Mouse (Mus musculus): ENCODE results near the gene Rpa2. TPM values are rescaled to one million over a fixed set of nuclear protein-coding genes. Genes with fewer than 3 reads are reported as not detected.

Rpa2 gene
- polyA plus RNA-seq, 1 experiment from 2014 or later: 143 TPM

DNA sequence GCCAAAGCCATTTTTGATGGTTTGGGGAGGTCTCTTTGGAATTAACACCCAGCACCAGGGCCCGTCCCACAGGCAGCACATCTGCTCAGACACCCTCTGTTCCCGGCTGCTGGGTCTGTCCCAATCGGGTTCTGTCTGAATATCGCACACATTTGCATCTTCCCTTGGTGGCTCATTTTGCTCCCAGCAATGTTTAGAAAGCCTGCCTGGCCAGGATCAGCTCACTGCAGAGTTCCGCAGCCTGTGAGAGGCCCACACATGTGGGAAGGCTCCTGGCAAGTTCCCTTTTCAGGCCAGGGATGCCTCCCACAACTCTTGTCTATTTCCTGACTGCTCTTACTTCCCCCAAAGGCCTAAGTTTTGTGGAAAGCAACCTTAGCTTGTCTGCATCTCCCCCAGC is 41.5 kb downstream of the Rpa2 start:
- Histone ChIP-seq H3K4me2 (no peak overlapping the region), H3K4me3 (replicated peaks) (no peak overlapping the region), H3K36me3 (replicated peaks) (no peaks in the 10 kb centered on the region), H3K9ac (no peak overlapping the region), H3K27ac (no peak overlapping the region), H3K4me1 (no peaks in the 10 kb centered on the region), H3K27me3 (no peaks in the 10 kb centered on the region), H3K9me3 (peaks cover 4% of the 10 kb centered on the region; the same call in 1 of the 2 replicates)
- no peak for ATAC-seq (ENCODE audit: low FRiP score)
- 87% methylated on average over 5 of the region's 5 CpGs for WGBS

DNA sequence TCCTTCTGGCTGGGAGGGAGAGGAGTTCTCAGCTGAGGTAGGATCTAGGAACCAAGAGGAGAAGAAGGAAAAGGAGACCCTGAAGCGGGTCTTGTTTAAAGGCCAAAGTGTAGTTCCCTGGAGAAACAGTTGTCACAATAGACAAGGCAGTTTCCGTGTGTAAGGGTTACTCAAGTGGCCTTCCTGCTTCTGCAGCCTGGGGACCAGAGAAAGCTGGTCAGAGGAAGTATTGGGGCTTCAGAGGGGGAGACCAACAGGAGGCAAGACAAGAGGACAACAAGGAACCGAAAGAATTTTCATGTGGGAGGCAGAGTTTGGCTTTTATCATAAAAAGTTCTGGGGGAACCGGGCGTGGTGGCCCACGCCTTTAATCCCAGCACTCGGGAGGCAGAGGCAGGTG is 48.3 kb downstream of the Rpa2 start:
- ATAC-seq (ENCODE audit: low FRiP score): no peak
- Histone ChIP-seq H3K4me1 (no peaks in the 10 kb centered on the region), H3K36me3 (replicated peaks) (no peaks in the 10 kb centered on the region), H3K4me2 (no peak overlapping the region), H3K9me3 (peaks cover 13% of the 10 kb centered on the region; the same call in 1 of the 2 replicates), H3K27ac (no peak overlapping the region), H3K4me3 (replicated peaks) (no peak overlapping the region), H3K27me3 (no peaks in the 10 kb centered on the region), H3K9ac (no peak overlapping the region)
- 90% methylated on average over 7 of the region's 7 CpGs for WGBS

- no peaks in the 10 kb centered on the region for H3K36me3 ChIP-seq (replicated peaks)
- ATAC-seq (ENCODE audit: low FRiP score): no peak
- H3K27me3 ChIP-seq: no peaks in the 10 kb centered on the region
- 77% methylated on average over 2 of the region's 2 CpGs for WGBS
- no peak overlapping the region for H3K9ac ChIP-seq
- peaks cover 13% of the 10 kb centered on the region; the same call in 1 of the 2 replicates for H3K9me3 ChIP-seq
- H3K27ac ChIP-seq: no peak overlapping the region
- no peak overlapping the region for H3K4me3 ChIP-seq (replicated peaks)
- no peak overlapping the region for H3K4me2 ChIP-seq
- no peaks in the 10 kb centered on the region for H3K4me1 ChIP-seq
Measured at GRCm38 (mm10) chr4:132816855-132817254, 48.7 kb downstream of the Rpa2 start.

- WGBS: 56% methylated on average over 2 of the region's 2 CpGs
- Histone ChIP-seq H3K36me3 (replicated peaks) (no peaks in the 10 kb centered on the region), H3K4me3 (replicated peaks) (no peak overlapping the region), H3K27me3 (no peaks in the 10 kb centered on the region), H3K9ac (no peak overlapping the region), H3K27ac (no peak overlapping the region), H3K4me2 (no peak overlapping the region), H3K4me1 (no peaks in the 10 kb centered on the region), H3K9me3 (peaks cover 13% of the 10 kb centered on the region; the same call in 1 of the 2 replicates)
- ATAC-seq (ENCODE audit: low FRiP score): no peak
Measured at GRCm38 (mm10) chr4:132818442-132818841, 50.3 kb downstream of the Rpa2 start.

GRCm38 (mm10) chr4:132823614-132824366 is 55.7 kb downstream of the Rpa2 start:
- no peak overlapping the region for H3K4me2 ChIP-seq
- H3K9ac ChIP-seq: no peak overlapping the region
- H3K9me3 ChIP-seq: peaks cover 9% of the 10 kb centered on the region; the same call in 1 of the 2 replicates
- WGBS: 80% methylated on average over 8 of the region's 8 CpGs
- peaks cover 46% of the 10 kb centered on the region for H3K36me3 ChIP-seq (replicated peaks)
- no peaks in the 10 kb centered on the region for H3K27me3 ChIP-seq
- H3K4me3 ChIP-seq (replicated peaks): no peak overlapping the region
- ATAC-seq (ENCODE audit: low FRiP score): no peak
- no peaks in the 10 kb centered on the region for H3K4me1 ChIP-seq
- no peak overlapping the region for H3K27ac ChIP-seq

Other genes with a start within 250 kb of the Rpa2 start
- gene Atpif1, start 234.7 kb upstream of the Rpa2 start, polyA plus RNA-seq (2016; fragmentation: Nextera tagmentation; extraction: Ambion mirVana): 1,084 and 1,150 TPM in 2 replicates
- 188 and 201 TPM in 2 replicates for gene Dnajc8, start 232.8 kb upstream of the Rpa2 start, polyA plus RNA-seq (2016; fragmentation: Nextera tagmentation; extraction: Ambion mirVana)
- 0.40 and 0.45 TPM in 2 replicates for gene Ptafr, start 204.3 kb upstream of the Rpa2 start, polyA plus RNA-seq (2016; fragmentation: Nextera tagmentation; extraction: Ambion mirVana)
- 25.5 and 28.4 TPM in 2 replicates for gene Eya3, start 129.3 kb upstream of the Rpa2 start, polyA plus RNA-seq (2016; fragmentation: Nextera tagmentation; extraction: Ambion mirVana)
- 4.0 and 5.4 TPM in 2 replicates for gene Xkr8, start 35.8 kb upstream of the Rpa2 start, polyA plus RNA-seq (2016; fragmentation: Nextera tagmentation; extraction: Ambion mirVana)
- 3.2 and 4.1 TPM in 2 replicates for gene Smpdl3b, start 11.1 kb upstream of the Rpa2 start, polyA plus RNA-seq (2016; fragmentation: Nextera tagmentation; extraction: Ambion mirVana)
- 0.29 and 0.67 TPM in 2 replicates for gene Themis2, start 28.1 kb downstream of the Rpa2 start, polyA plus RNA-seq (2016; fragmentation: Nextera tagmentation; extraction: Ambion mirVana)
- gene Ppp1r8, start 74.8 kb downstream of the Rpa2 start, polyA plus RNA-seq (2016; fragmentation: Nextera tagmentation; extraction: Ambion mirVana): 73.7 and 74.7 TPM in 2 replicates
- gene Stx12, start 116.2 kb downstream of the Rpa2 start, polyA plus RNA-seq (2016; fragmentation: Nextera tagmentation; extraction: Ambion mirVana): 93.7 and 94.7 TPM in 2 replicates
- 30.3 and 31.3 TPM in 2 replicates for gene Fam76a, start 154.2 kb downstream of the Rpa2 start, polyA plus RNA-seq (2016; fragmentation: Nextera tagmentation; extraction: Ambion mirVana)
- gene Fgr, start 205.8 kb downstream of the Rpa2 start, polyA plus RNA-seq (2016; fragmentation: Nextera tagmentation; extraction: Ambion mirVana): 0.12 and 0.20 TPM in 2 replicates
- gene Ahdc1, start 242.9 kb downstream of the Rpa2 start, polyA plus RNA-seq (2016; fragmentation: Nextera tagmentation; extraction: Ambion mirVana): 7.2 and 8.1 TPM in 2 replicates